Mouse (Mus musculus) heart, embryonic 11.5 days (tissue): ENCODE results near the gene Tmem229b. TPM values are rescaled to one million over a fixed set of nuclear protein-coding genes. Genes with fewer than 3 reads are reported as not detected.
"Not testable (repeated sequence)": the region's sequence is repeated elsewhere in the genome, so short reads cannot be mapped to it uniquely, and the experiment has no call there.

Source experiments
- ATAC-seq: fragments of 200-750 bp; cut with Nextera tagmentation; replicated peaks from 2 replicates; pipeline ENCODE4 v1.8.0; 2017; ENCODE audit warnings: moderate library complexity; ENCODE audit not compliant: insufficient number of reproducible peaks, low FRiP score, low TSS enrichment
- H3K27ac ChIP-seq: fragments of 300-500 bp; sonication (generic); 2 replicates; pipeline ENCODE4 v1.5.1; 2014; ENCODE audit warnings: mild to moderate bottlenecking, low read depth, low read length
- H3K27me3 ChIP-seq: fragments of 300-500 bp; sonication (generic); 2 replicates; pipeline ENCODE4 v1.6.1; 2014; ENCODE audit warnings: mild to moderate bottlenecking, low read length, mixed read lengths; ENCODE audit not compliant: control insufficient read depth, insufficient read depth
- H3K36me3 ChIP-seq: fragments of 300-500 bp; sonication (generic); 2 replicates; pipeline ENCODE4 v1.6.1; 2014; ENCODE audit warnings: mild to moderate bottlenecking, low read length, moderate library complexity, mixed read lengths; ENCODE audit not compliant: control insufficient read depth, insufficient read depth
- H3K4me1 ChIP-seq: fragments of 300-500 bp; sonication (generic); 2 replicates; pipeline ENCODE4 v1.6.1; 2014; ENCODE audit warnings: low read length; ENCODE audit not compliant: control insufficient read depth, insufficient read depth
- H3K4me2 ChIP-seq: fragments of 300-500 bp; sonication (generic); 2 replicates; pipeline ENCODE4 v1.6.1; 2014; ENCODE audit warnings: mild to moderate bottlenecking, moderate library complexity
- H3K4me3 ChIP-seq: fragments of 300-500 bp; sonication (generic); 2 replicates; pipeline ENCODE4 v1.5.1; 2014; ENCODE audit warnings: low read depth, low read length
- H3K9ac ChIP-seq: fragments of 300-500 bp; sonication (generic); 2 replicates; pipeline ENCODE4 v1.6.1; 2014; ENCODE audit warnings: mild to moderate bottlenecking, low read depth, low read length, moderate library complexity
- H3K9me3 ChIP-seq: fragments of 300-500 bp; sonication (generic); replicated peaks from 2 replicates; pipeline ENCODE4 v1.6.1; 2016; ENCODE audit warnings: low read length; ENCODE audit not compliant: control insufficient read depth
- WGBS: fragments of 180-500 bp; shearing (Covaris S2); extraction: QIAGEN DNeasy Blood & Tissue Kit; methylation state at CpG from one replicate; pipeline ENCODE4 v1.1.7; 2014; ENCODE audit not compliant: insufficient replicate concordance; 5-methylcytosine and 5-hydroxymethylcytosine counted together
- polyA plus RNA-seq: library from polyadenylated mRNA; unstranded; fragments of >200 nt; fragmentation: Nextera tagmentation; extraction: Ambion mirVana; gene quantifications from 2 replicates; pipeline ENCODE4 v1.2.1, GENCODE M21; 2014

Gene Tmem229b
- polyA plus RNA-seq, 1 experiment from 2014 or later: 1.8 TPM

DNA sequence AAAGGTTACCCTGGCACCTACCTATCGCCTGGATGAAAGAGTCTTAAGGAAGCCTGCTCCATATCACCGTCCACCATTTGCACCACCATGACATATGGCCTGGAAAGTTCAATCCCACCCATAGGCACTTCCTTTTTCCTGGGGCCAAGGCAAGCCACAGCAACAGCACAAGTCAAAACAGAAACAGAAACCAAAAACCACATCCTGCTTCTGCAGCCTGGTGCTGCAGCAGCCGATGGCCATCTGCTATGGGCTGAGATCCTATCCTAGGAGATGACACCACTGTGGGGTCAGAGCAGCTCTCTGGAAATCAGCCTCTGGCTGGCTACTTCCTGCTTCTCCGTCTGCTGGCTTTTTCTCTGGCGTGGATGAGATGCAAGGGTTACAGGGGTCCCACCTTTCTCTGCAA lies 26.7 kb downstream of the Tmem229b start:
- H3K4me3 ChIP-seq: no peak overlapping the region
- no peak for ATAC-seq
- H3K9ac ChIP-seq: no peak overlapping the region
- H3K36me3 ChIP-seq: no peaks in the 10 kb centered on the region
- H3K9me3 ChIP-seq: no peaks in the 10 kb centered on the region
- H3K27me3 ChIP-seq: no peaks in the 10 kb centered on the region
- 69% methylated on average over 5 of the region's 5 CpGs for WGBS
- no peaks in the 10 kb centered on the region for H3K4me1 ChIP-seq
- no peak overlapping the region for H3K4me2 ChIP-seq
- no peak overlapping the region for H3K27ac ChIP-seq

DNA sequence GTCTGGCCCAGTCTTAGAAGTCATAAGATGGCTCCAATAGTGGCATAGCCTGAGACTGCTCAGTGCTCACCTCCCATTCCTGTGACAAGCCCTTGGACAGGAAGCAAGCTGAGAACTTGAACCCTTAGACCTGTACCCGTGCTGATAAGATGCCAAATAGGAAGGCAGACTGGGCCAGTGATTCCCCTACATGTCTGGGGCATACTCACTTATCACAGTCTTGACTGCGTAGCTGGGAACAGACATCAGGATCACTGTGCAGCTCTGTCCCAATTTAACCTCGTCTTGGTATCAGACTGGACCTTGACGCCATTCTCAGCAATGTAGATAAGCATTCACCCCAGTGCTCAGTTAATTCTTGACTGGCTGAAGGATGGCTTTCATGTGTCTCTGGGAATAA lies 29.9 kb downstream of the Tmem229b start:
- Histone ChIP-seq H3K4me1 (no peaks in the 10 kb centered on the region), H3K9me3 (no peaks in the 10 kb centered on the region), H3K9ac (no peak overlapping the region), H3K4me3 (no peak overlapping the region), H3K36me3 (no peaks in the 10 kb centered on the region), H3K27me3 (no peaks in the 10 kb centered on the region), H3K27ac (no peak overlapping the region), H3K4me2 (no peak overlapping the region)
- no peak for ATAC-seq
- WGBS: 54% methylated on average over 4 of the region's 4 CpGs

DNA sequence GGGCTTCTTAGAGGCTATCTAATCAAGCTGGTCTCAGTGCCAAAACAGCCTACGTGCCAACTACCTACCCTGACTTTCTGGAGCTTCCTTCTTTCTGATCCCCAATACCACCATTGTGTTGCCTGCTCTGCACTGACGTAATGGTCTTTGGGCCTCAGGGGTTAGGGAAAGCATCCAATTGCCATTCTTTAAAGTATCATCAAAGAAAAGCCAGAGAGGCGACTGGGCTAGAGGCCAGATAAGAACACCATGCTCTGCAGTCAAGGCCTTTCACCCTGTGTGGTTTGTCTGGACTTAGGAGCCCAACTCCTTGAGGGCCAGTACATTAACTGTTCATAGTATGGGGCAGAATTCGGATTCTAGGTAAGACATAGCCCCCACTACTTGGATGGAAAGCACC lies 30.3 kb downstream of the Tmem229b start:
- Histone ChIP-seq H3K4me2 (no peak overlapping the region), H3K36me3 (no peaks in the 10 kb centered on the region), H3K4me3 (no peak overlapping the region), H3K27me3 (no peaks in the 10 kb centered on the region), H3K27ac (no peak overlapping the region), H3K9ac (no peak overlapping the region), H3K9me3 (no peaks in the 10 kb centered on the region), H3K4me1 (no peaks in the 10 kb centered on the region)
- WGBS: 71% methylated on average over 4 of the region's 4 CpGs
- ATAC-seq: no peak

DNA sequence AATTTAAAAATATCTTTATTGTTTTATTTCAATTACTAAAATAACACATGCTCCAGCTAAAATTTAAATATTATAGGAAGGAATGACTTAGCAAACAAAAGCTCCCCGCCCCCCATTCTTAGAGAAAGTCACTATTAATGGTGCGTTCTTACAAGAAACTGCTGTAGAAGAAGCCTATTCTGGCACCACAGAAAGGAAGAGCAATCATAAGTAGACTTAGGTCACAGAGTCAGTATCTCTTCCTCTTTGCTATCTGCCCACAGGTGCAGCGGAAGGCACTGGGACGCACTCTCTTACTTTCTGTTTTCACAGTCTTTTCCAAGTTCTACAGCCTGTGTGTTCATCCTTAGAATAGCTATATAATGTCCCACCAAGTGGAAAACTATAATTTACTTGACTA lies 31.6 kb downstream of the Tmem229b start:
- ATAC-seq: no peak

DNA sequence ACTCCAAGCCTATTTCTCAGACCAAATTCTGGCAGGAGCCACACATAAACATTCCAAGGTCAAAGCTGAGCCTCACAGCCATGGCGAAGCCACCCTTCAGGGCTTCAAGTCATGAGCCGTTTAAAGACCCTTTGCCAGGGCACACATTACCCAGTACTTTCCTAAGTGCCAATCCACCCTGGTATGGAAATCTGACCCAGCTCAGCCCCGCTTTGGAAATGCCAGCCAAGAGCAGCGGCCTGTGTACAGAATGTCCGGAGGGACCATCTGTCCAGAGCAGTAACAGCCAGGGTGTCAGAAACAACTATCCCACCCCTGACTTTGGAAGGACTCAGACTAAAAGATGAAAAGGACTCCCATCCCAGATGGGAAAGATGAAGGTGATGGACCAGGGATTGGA lies 32.7 kb downstream of the Tmem229b start:
- Histone ChIP-seq H3K4me1 (no peaks in the 10 kb centered on the region), H3K4me2 (no peak overlapping the region), H3K9me3 (no peaks in the 10 kb centered on the region), H3K9ac (no peak overlapping the region), H3K36me3 (no peaks in the 10 kb centered on the region), H3K4me3 (no peak overlapping the region), H3K27me3 (no peaks in the 10 kb centered on the region), H3K27ac (no peak overlapping the region)
- ATAC-seq: no peak
- WGBS: 90% methylated on average over 5 of the region's 5 CpGs

More for the DNA sequence above, 31.6 kb downstream of the Tmem229b start:
- 89% methylated on average over 4 of the region's 4 CpGs for WGBS
- H3K9ac ChIP-seq: no peak overlapping the region
- H3K4me1 ChIP-seq: no peaks in the 10 kb centered on the region
- H3K27me3 ChIP-seq: no peaks in the 10 kb centered on the region
- no peak overlapping the region for H3K4me3 ChIP-seq
- H3K9me3 ChIP-seq: no peaks in the 10 kb centered on the region
- H3K27ac ChIP-seq: no peak overlapping the region
- H3K4me2 ChIP-seq: no peak overlapping the region
- no peaks in the 10 kb centered on the region for H3K36me3 ChIP-seq

DNA sequence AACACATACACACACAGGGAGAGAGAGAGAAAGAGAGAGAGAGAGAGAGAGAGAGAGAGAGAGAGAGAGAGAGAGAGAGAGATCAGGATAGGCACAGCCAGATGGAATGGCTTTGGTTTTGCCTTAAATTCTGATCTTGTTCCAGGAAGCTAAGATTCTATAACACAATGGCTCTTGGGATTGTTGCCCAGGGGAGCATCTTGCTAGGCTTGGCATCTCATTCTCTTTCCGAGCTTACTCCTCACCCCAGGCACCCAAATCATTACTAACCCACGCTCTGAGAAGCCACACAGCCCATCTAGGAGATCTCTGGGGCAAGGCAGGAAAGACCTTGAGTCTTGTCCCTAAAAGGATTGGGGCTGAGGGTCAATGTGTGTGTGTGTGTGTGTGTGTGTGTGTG lies 33.6 kb downstream of the Tmem229b start:
- no peaks in the 10 kb centered on the region for H3K27me3 ChIP-seq
- no peak overlapping the region for H3K27ac ChIP-seq
- 57% methylated on average over 2 of the region's 2 CpGs for WGBS
- no peaks in the 10 kb centered on the region for H3K9me3 ChIP-seq
- H3K9ac ChIP-seq: no peak overlapping the region
- H3K36me3 ChIP-seq: no peaks in the 10 kb centered on the region
- H3K4me1 ChIP-seq: no peaks in the 10 kb centered on the region
- ATAC-seq: no peak
- no peak overlapping the region for H3K4me3 ChIP-seq
- no peak overlapping the region for H3K4me2 ChIP-seq

DNA sequence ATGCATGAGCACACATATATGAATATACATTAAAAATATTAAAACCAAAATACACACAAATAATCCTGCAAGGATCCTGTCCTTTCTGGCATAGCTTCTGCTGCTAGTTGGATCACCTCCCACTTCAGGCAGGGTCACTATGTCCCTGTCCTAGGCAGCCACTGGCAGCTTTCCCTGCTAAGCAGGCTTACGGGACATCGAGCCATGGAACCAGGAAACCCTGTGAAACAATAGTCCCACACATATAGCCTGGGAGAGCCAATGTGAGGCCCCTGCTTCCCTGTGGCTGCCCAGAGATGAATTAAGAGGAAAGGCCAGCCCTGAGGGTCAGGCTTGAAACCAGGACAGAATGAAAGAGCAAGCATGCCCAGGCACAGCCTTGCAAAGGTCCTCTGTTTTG lies 35.8 kb downstream of the Tmem229b start:
- Histone ChIP-seq H3K9me3 (no peaks in the 10 kb centered on the region), H3K4me3 (no peak overlapping the region), H3K27me3 (no peaks in the 10 kb centered on the region), H3K27ac (no peak overlapping the region), H3K36me3 (no peaks in the 10 kb centered on the region), H3K4me2 (no peak overlapping the region), H3K9ac (no peak overlapping the region), H3K4me1 (no peaks in the 10 kb centered on the region)
- no peak for ATAC-seq
- 67% methylated on average over 2 of the region's 2 CpGs for WGBS

DNA sequence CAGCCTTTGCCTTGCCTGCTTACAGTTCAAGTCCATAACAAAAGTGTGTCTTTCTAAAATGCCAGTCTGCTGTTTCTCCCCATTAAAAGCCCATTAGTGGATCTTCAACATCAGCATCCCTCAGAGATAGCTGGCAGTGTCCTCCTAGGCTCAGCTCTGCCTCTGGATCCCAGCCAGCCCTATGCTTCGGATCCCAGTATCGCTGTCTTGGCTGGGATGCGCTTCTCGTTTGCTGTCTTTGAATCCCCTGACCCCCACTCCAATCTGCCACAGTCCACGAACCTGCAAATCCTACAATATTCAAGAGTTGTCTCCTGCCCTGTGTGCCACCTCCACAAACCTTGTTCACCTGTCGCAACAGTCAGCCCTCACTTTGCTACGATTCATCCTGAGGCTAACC lies 36.7 kb downstream of the Tmem229b start:
- no peaks in the 10 kb centered on the region for H3K27me3 ChIP-seq
- WGBS: 75% methylated on average over 7 of the region's 7 CpGs
- no peaks in the 10 kb centered on the region for H3K36me3 ChIP-seq
- no peak overlapping the region for H3K27ac ChIP-seq
- H3K4me2 ChIP-seq: no peak overlapping the region
- no peak for ATAC-seq
- H3K4me3 ChIP-seq: no peak overlapping the region
- no peak overlapping the region for H3K9ac ChIP-seq
- no peaks in the 10 kb centered on the region for H3K4me1 ChIP-seq
- H3K9me3 ChIP-seq: no peaks in the 10 kb centered on the region

DNA sequence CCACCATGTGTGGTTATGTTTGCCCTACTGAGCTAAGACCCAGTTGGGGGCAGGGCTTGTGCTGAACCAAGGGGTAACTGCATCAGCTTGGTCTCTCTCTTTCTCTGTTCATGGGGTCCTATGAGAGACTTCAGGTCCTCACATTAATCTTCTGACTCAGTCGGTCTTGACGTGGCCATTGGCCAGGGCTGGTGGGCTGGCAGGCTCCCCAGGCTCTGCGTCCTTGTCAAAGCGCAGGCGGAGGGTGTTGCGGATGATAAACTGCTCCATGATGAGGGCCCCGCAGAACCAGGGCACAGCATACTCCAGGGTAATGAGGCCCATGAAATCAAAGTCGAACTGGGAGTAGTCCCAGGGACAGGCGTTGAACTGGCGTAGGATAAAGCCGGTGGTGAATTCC lies 42.9 kb downstream of the Tmem229b start:
- not testable (repeated sequence) for ATAC-seq, H3K36me3 ChIP-seq, H3K4me3 ChIP-seq, H3K9ac ChIP-seq, H3K9me3 ChIP-seq, H3K27ac ChIP-seq, H3K4me2 ChIP-seq, H3K27me3 ChIP-seq, H3K4me1 ChIP-seq
- 83% methylated on average over 8 of the region's 11 CpGs for WGBS
